23 mouse cellular contexts compared by ENCODE assay signal in genomic region chr12:17644385-17645222, GRCm38 (mm10). TPM values are rescaled to one million over a fixed set of nuclear protein-coding genes. Genes with fewer than 3 reads are reported as not detected.
DNase-seq lines count a peak whose midpoint lies in the region; ATAC-seq and TF ChIP-seq lines count a peak whose summit lies in the region.
"Had no signal": no experiment of that assay in that cellular context is flagged by ENCODE, and none has a peak within 500 bp of the region (broad histone marks: within the 10 kb centered on the region; RNA-seq: fewer than 3 reads in every experiment).

No protein-coding gene starts in this region.

- H3K4me1 ChIP-seq in intestine, embryonic 15.5 days (replicated peaks): no peaks in the 10 kb centered on the region
- H3K4me1 ChIP-seq in intestine, embryonic 16.5 days (ENCODE audit: control insufficient read depth, insufficient read depth, low read length): no peaks in the 10 kb centered on the region
- no peaks in the 10 kb centered on the region for H3K4me1 ChIP-seq in stomach, embryonic 15.5 days
- no peaks in the 10 kb centered on the region for H3K4me1 ChIP-seq in stomach, postnatal 0 days (replicated peaks; ENCODE audit: control insufficient read depth, insufficient read depth)
- no peaks in the 10 kb centered on the region for H3K4me1 ChIP-seq in midbrain, embryonic 15.5 days
- H3K4me1 ChIP-seq: forebrain, embryonic 12.5 days; heart, embryonic 15.5 days; limb, embryonic 12.5 days; liver, embryonic 13.5 days had no signal

- H3K4me2 ChIP-seq in intestine, embryonic 15.5 days (replicated peaks): no peak overlapping the region
- H3K4me2 ChIP-seq in intestine, embryonic 16.5 days (ENCODE audit: low read depth, low read length): no peak overlapping the region
- no peak overlapping the region for H3K4me2 ChIP-seq in stomach, embryonic 15.5 days
- no peak overlapping the region for H3K4me2 ChIP-seq in stomach, postnatal 0 days (replicated peaks; ENCODE audit: low read depth)
- no peak overlapping the region for H3K4me2 ChIP-seq in midbrain, embryonic 15.5 days
- H3K4me2 ChIP-seq: forebrain, embryonic 12.5 days; heart, embryonic 15.5 days; limb, embryonic 12.5 days; liver, embryonic 13.5 days; lung, embryonic 14.5 days had no signal

- no peak overlapping the region for H3K27ac ChIP-seq in intestine, embryonic 15.5 days
- H3K27ac ChIP-seq in intestine, embryonic 16.5 days (ENCODE audit: low read length): no peak overlapping the region
- no peak overlapping the region for H3K27ac ChIP-seq in stomach, embryonic 15.5 days
- H3K27ac ChIP-seq in stomach, postnatal 0 days (replicated peaks): no peak overlapping the region
- H3K27ac ChIP-seq in midbrain, embryonic 15.5 days: no peak overlapping the region
- H3K27ac ChIP-seq: forebrain, embryonic 12.5 days; heart, adult 2 months; heart, embryonic 15.5 days; left cerebral cortex, adult 2 months; limb, embryonic 12.5 days; liver, embryonic 13.5 days; macrophage had no signal

- H3K9ac ChIP-seq in intestine, embryonic 15.5 days: no peak overlapping the region
- H3K9ac ChIP-seq in intestine, embryonic 16.5 days (ENCODE audit: low read depth, low read length): no peak overlapping the region
- no peak overlapping the region for H3K9ac ChIP-seq in stomach, embryonic 15.5 days
- no peak overlapping the region for H3K9ac ChIP-seq in stomach, postnatal 0 days (ENCODE audit: low read length)
- no peak overlapping the region for H3K9ac ChIP-seq in midbrain, embryonic 15.5 days
- H3K9ac ChIP-seq: forebrain, embryonic 12.5 days; heart, embryonic 15.5 days; limb, embryonic 12.5 days; liver, embryonic 13.5 days; lung, embryonic 14.5 days had no signal

- no peak for DNase-seq in stomach, postnatal 0 days (ENCODE audit: low spot score)
- DNase-seq in left cerebral cortex, adult 8-10 months (ENCODE audit: low spot score in 2 of 2): no peak
- no peak for DNase-seq in spleen, postnatal 14 days (ENCODE audit: low spot score in 2 of 2)
- DNase-seq in gastrocnemius, postnatal 25 days: no peak
- DNase-seq: adrenal gland, postnatal 25 days; cerebellum, adult 11 months; cerebellum, postnatal 14 days; gastrocnemius, postnatal 14 days; heart, adult 2 months; heart, postnatal 4 days; kidney, adult 11 months; kidney, postnatal 36 days; liver, embryonic 13.5 days; lung, embryonic 14.5 days had no signal

- TF ChIP-seq CTCF in stomach, postnatal 0 days (IDR thresholded peaks at IDR 0.05; ENCODE audit: low read depth): no peak

- H3K36me3 ChIP-seq in intestine, embryonic 15.5 days: no peaks in the 10 kb centered on the region
- H3K36me3 ChIP-seq in intestine, embryonic 16.5 days (ENCODE audit: control insufficient read depth, insufficient read depth, low read length): no peaks in the 10 kb centered on the region
- H3K36me3 ChIP-seq in stomach, embryonic 15.5 days: no peaks in the 10 kb centered on the region
- no peaks in the 10 kb centered on the region for H3K36me3 ChIP-seq in stomach, postnatal 0 days (ENCODE audit: control insufficient read depth, insufficient read depth, low read length)
- H3K36me3 ChIP-seq in midbrain, embryonic 15.5 days (replicated peaks): no peaks in the 10 kb centered on the region
- H3K36me3 ChIP-seq: forebrain, embryonic 12.5 days; heart, embryonic 15.5 days; limb, embryonic 12.5 days; liver, embryonic 13.5 days had no signal

- 75% methylated on average over 12 of the region's 12 CpGs for WGBS in intestine, embryonic 15.5 days
- WGBS in intestine, embryonic 16.5 days: 69% methylated on average over 12 of the region's 12 CpGs
- WGBS in stomach, embryonic 15.5 days: 76% methylated on average over 12 of the region's 12 CpGs
- WGBS in stomach, postnatal 0 days: 73% methylated on average over 12 of the region's 12 CpGs
- WGBS in midbrain, embryonic 15.5 days: 75% methylated on average over 12 of the region's 12 CpGs

- no peak for TF ChIP-seq EP300 in stomach, postnatal 0 days (optimal IDR thresholded peaks at IDR 0.05)

- no peaks in the 10 kb centered on the region for H3K27me3 ChIP-seq in intestine, embryonic 15.5 days (replicated peaks)
- no peaks in the 10 kb centered on the region for H3K27me3 ChIP-seq in intestine, embryonic 16.5 days (replicated peaks; ENCODE audit: control insufficient read depth, insufficient read depth, low read length)
- no peaks in the 10 kb centered on the region for H3K27me3 ChIP-seq in stomach, embryonic 15.5 days (replicated peaks)
- H3K27me3 ChIP-seq in stomach, postnatal 0 days (ENCODE audit: control insufficient read depth, insufficient read depth, low read length): 0 out of 2 replicates have a peak, but pooled peaks cover 2% of the 10 kb centered on the region
- H3K27me3 ChIP-seq in midbrain, embryonic 15.5 days (replicated peaks): no peaks in the 10 kb centered on the region
- H3K27me3 ChIP-seq: forebrain, embryonic 12.5 days; heart, embryonic 15.5 days; limb, embryonic 12.5 days; liver, embryonic 13.5 days had no signal

- no peak overlapping the region for H3K4me3 ChIP-seq in intestine, embryonic 15.5 days (replicated peaks)
- no peak overlapping the region for H3K4me3 ChIP-seq in intestine, embryonic 16.5 days (ENCODE audit: low read length)
- no peak overlapping the region for H3K4me3 ChIP-seq in stomach, embryonic 15.5 days (replicated peaks)
- no peak overlapping the region for H3K4me3 ChIP-seq in stomach, postnatal 0 days (ENCODE audit: low read depth, low read length)
- H3K4me3 ChIP-seq in midbrain, embryonic 15.5 days: no peak overlapping the region
- H3K4me3 ChIP-seq: forebrain, embryonic 12.5 days; heart, adult 2 months; heart, embryonic 15.5 days; left cerebral cortex, adult 2 months; limb, embryonic 12.5 days; liver, embryonic 13.5 days had no signal

- no peaks in the 10 kb centered on the region for H3K9me3 ChIP-seq in intestine, embryonic 15.5 days
- H3K9me3 ChIP-seq in intestine, embryonic 16.5 days (ENCODE audit: control insufficient read depth, low read length): no peaks in the 10 kb centered on the region
- H3K9me3 ChIP-seq in stomach, embryonic 15.5 days: no peaks in the 10 kb centered on the region
- H3K9me3 ChIP-seq in stomach, postnatal 0 days (ENCODE audit: control insufficient read depth, low read length): no peaks in the 10 kb centered on the region
- no peaks in the 10 kb centered on the region for H3K9me3 ChIP-seq in midbrain, embryonic 15.5 days
- H3K9me3 ChIP-seq: forebrain, embryonic 12.5 days; heart, embryonic 15.5 days; limb, embryonic 12.5 days; liver, embryonic 13.5 days had no signal

- ATAC-seq in intestine, embryonic 15.5 days: peak; percentile 25; the same call in 1 of the 2 replicates
- no peak for ATAC-seq in intestine, embryonic 16.5 days
- 0 out of 2 replicates have a peak, but pooled peaks have one; percentile 40 for ATAC-seq in stomach, embryonic 15.5 days (ENCODE audit: insufficient read depth, low FRiP score, low read depth)
- ATAC-seq in stomach, postnatal 0 days (ENCODE audit: low FRiP score, low TSS enrichment): no peak
- peak; percentile 65 for ATAC-seq in midbrain, embryonic 15.5 days (replicated peaks)

RNA-seq across cellular contexts. Expression of gene Hpcal1, which starts 46.1 kb away (rescaled TPM):
- 46.7 and 53.5 TPM in 2 replicates for polyA plus RNA-seq in intestine, embryonic 15.5 days (2015; fragmentation: Nextera tagmentation; extraction: Ambion mirVana)
- polyA plus RNA-seq in intestine, embryonic 16.5 days (2015; fragmentation: Nextera tagmentation; extraction: Ambion mirVana): 48.7 and 50.3 TPM in 2 replicates
- 61.0 and 62.7 TPM in 2 replicates for polyA plus RNA-seq in stomach, embryonic 15.5 days (2015; fragmentation: Nextera tagmentation; extraction: Ambion mirVana)
- polyA plus RNA-seq in stomach, postnatal 0 days (2015; fragmentation: Nextera tagmentation; extraction: Ambion mirVana): 61.2 and 62.6 TPM in 2 replicates
- 92.6 and 97.2 TPM in 2 replicates for polyA plus RNA-seq in midbrain, embryonic 15.5 days (2015; fragmentation: Nextera tagmentation; extraction: Ambion mirVana)
- total RNA-seq in left cerebral cortex, adult 8-10 months (2022): 10 to 100 TPM; 64.4 to 81.1 (median 79.0) TPM
- 1 to 10 TPM; 6.4 to 8.0 TPM for total RNA-seq in gastrocnemius, postnatal 25 days (2021)

Comparison
In these comparisons a context has a peak if more than half of its experiments do, and no peak if none do; other contexts are left out.
1. ATAC-seq: peak in intestine, embryonic 15.5 days (single experiment), stomach, embryonic 15.5 days (single experiment) and midbrain, embryonic 15.5 days (single experiment); none in intestine, embryonic 16.5 days (single experiment) and stomach, postnatal 0 days (single experiment).